Mouse (Mus musculus) ES-Bruce4 (cell line): ENCODE measurements around the gene Mfsd10. TPM values are rescaled to one million over a fixed set of nuclear protein-coding genes. Genes with fewer than 3 reads are reported as not detected.

Experiments used
- H3K27ac ChIP-seq: 2 replicates; pipeline ENCODE4 v1.5.1; 2012; ENCODE audit warnings: low read length, inconsistent platforms; ENCODE audit not compliant: insufficient read depth
- H3K27me3 ChIP-seq: 2 replicates; pipeline ENCODE4 v1.6.1; 2012; ENCODE audit warnings: mild to moderate bottlenecking, low read length, inconsistent platforms; ENCODE audit not compliant: control insufficient read depth, poor library complexity, insufficient read depth, severe bottlenecking
- H3K36me3 ChIP-seq: 2 replicates; pipeline ENCODE4 v1.6.1; 2012; ENCODE audit warnings: inconsistent platforms, mild to moderate bottlenecking, low read length, moderate library complexity; ENCODE audit not compliant: control insufficient read depth, poor library complexity, insufficient read depth, severe bottlenecking
- H3K4me1 ChIP-seq: one replicate; pipeline ENCODE4 v1.8.1; 2011; ENCODE audit warnings: low read length; ENCODE audit not compliant: control insufficient read depth, insufficient read depth
- H3K4me3 ChIP-seq: 2 replicates; pipeline ENCODE4 v1.5.1; 2011; ENCODE audit warnings: low read depth, mild to moderate bottlenecking, low read length
- H3K9ac ChIP-seq: 2 replicates; pipeline ENCODE4 v1.6.1; 2012; ENCODE audit warnings: low read depth, mild to moderate bottlenecking, inconsistent platforms; ENCODE audit not compliant: poor library complexity, severe bottlenecking
- H3K9me3 ChIP-seq: replicated peaks from 2 replicates; pipeline ENCODE4 v1.6.1; 2012; ENCODE audit warnings: mild to moderate bottlenecking, low read length, inconsistent platforms; ENCODE audit not compliant: control insufficient read depth, poor library complexity, insufficient read depth, severe bottlenecking
- CTCF ChIP-seq: IDR thresholded peaks from one replicate; pipeline ENCODE4 v1.8.1; 2011; ENCODE audit warnings: low read depth, low read length
- EP300 ChIP-seq: IDR thresholded peaks from 2 replicates; pipeline ENCODE4 v1.6.1; 2011; ENCODE audit warnings: low read depth, low read length; ENCODE audit not compliant: insufficient read depth
- POLR2A ChIP-seq: IDR thresholded peaks from one replicate; pipeline ENCODE4 v1.8.1; 2011; ENCODE audit warnings: low read length; ENCODE audit not compliant: insufficient read depth
- polyA plus RNA-seq: library from polyadenylated mRNA; stranded (reverse); fragments of >200 nt; gene quantifications from 2 replicates; pipeline ENCODE4 v1.2.4, GENCODE M21; 2011; ENCODE audit warnings: low read depth; ENCODE audit not compliant: missing spikeins, insufficient read depth, insufficient read length

Gene Mfsd10
- polyA plus RNA-seq, 1 experiment = 70.1 TPM

DNA sequence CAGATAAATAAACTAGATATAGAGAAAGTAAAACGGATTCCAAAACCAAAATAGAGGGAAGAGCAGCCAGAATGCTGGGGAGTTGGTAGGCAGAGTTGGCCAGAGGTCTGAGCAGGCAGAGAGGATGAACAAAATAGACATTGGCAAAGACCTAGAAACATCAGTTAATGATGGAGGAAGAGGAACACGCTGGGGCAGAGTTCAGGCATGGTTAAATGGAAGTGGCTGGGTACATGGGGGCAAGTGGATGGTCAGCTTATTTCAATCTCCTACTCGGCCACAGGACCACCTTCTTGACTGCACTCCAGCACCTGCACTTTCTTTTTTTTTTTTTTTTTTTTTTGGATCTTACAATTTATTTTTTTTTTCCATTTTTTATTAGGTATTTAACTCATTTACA, 5.0 kb upstream of the Mfsd10 start:
- H3K9ac ChIP-seq = no peak overlapping the region
- peaks cover 66% of the 10 kb centered on the region for H3K36me3 ChIP-seq
- no peak overlapping the region for H3K4me3 ChIP-seq
- H3K27me3 ChIP-seq = no peaks in the 10 kb centered on the region
- H3K9me3 ChIP-seq = no peaks in the 10 kb centered on the region
- H3K4me1 ChIP-seq = no peaks in the 10 kb centered on the region
- no peak for TF ChIP-seq CTCF
- no peak for TF ChIP-seq EP300
- TF ChIP-seq POLR2A = no peak
- no peak overlapping the region for H3K27ac ChIP-seq

DNA sequence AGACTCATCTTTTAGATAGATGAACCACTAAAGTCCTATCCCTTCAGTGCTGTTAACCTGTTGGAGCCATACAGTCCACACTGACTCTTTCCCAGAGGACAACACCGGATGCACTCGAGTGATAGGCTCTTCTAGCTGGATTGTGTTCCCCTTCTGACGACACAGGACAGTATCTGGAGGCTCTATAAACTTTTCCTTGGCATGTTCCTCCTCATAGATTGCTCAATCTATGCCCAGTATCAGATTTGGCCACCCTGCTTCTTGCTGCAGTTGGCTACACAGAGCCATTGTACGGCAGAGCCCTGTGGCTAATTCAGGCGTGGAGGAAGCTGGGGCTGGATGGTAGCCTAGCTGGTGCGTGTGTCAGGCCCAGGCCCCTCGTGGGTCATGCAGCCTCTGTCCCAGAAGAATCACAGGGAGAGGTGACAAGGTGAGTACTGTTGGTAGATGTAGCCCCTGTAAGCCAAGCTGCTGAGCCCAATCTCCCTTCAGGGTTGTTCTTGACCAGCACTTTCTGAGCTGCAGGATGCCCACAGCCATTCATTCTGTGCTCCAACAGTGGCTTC, 662 bp upstream of the Mfsd10 start:
- Histone ChIP-seq H3K27me3 (no peaks in the 10 kb centered on the region), H3K9me3 (no peaks in the 10 kb centered on the region), H3K9ac (peak overlapping the region; percentile 25), H3K27ac (peak overlapping the region; percentile 81), H3K4me1 (peaks cover 9% of the 10 kb centered on the region), H3K4me3 (peak overlapping the region; percentile 49), H3K36me3 (peaks cover 33% of the 10 kb centered on the region)
- no peak for TF ChIP-seq POLR2A
- TF ChIP-seq EP300 = no peak
- TF ChIP-seq CTCF = no peak

DNA sequence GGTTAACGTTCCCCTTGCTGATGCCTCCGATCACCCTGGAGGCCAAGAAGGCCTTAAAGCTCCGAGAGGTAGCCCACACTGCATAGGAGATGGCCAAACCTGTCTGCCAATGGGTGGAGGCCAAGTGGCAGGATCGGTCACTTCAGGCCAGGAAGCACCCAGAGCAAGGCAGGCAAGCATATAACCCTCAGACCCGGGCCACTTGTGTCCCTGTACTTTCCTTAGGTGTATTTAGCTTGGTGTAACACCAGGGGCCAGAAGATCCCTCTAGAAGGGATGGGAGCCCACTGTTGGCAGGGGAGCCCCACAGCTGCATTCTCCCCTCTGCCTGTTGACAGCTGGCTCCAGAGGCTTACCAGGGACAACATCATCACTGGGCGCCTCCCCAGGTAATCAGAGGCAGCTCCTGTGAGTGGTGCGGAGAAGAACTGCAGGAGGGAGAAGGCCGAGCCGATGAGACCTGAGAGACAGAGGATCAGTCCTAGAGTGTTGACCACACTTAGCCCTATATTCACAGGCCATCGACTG, 1.3 kb downstream of the Mfsd10 start:
- no peak for TF ChIP-seq EP300
- no peak for TF ChIP-seq CTCF
- TF ChIP-seq POLR2A = no peak
- H3K36me3 ChIP-seq = peaks cover 20% of the 10 kb centered on the region
- no peaks in the 10 kb centered on the region for H3K9me3 ChIP-seq
- peak overlapping the region; percentile 25 for H3K9ac ChIP-seq
- H3K27me3 ChIP-seq = no peaks in the 10 kb centered on the region
- H3K4me1 ChIP-seq = peaks cover 9% of the 10 kb centered on the region
- peak overlapping the region; percentile 36 for H3K4me3 ChIP-seq
- H3K27ac ChIP-seq = no peak overlapping the region

DNA sequence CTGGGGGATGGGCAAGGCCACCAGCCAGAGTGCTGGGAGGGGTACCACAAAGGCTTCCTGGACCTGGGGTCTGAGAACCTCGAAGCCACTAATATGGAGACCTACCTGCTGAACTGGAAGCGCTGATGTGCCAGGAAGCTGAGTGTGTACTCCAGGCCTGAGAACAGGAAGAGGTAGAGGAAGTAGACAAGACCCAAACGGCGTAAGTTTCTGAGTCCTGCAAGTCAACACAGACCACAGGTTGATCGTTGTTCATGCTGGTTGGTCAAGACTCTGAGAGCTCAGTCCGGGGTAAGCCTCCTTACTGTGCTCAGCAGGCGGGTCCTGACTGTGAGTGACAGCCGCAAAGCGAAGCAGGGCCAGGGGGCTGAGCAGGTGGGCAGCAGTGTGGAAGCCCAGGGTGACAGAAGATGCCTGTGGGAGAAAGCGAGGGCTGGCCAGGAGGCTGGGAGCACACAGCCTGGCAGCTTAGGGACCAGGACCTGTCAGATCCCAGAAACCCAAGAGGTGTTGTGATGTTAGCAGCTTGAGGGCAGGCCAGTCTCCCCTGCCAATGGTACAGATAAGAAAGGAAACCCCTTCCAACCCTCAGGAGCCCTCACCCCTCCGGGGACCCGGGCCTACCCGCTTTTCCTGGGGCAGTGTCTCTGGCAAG, 2.1 kb downstream of the Mfsd10 start:
- TF ChIP-seq CTCF (no peak), EP300 (no peak), POLR2A (no peak)
- H3K27me3 ChIP-seq = no peaks in the 10 kb centered on the region
- no peak overlapping the region for H3K4me3 ChIP-seq
- H3K9me3 ChIP-seq = no peaks in the 10 kb centered on the region
- H3K36me3 ChIP-seq = peaks cover 12% of the 10 kb centered on the region
- H3K27ac ChIP-seq = no peak overlapping the region
- peaks cover 9% of the 10 kb centered on the region for H3K4me1 ChIP-seq
- H3K9ac ChIP-seq = no peak overlapping the region

DNA sequence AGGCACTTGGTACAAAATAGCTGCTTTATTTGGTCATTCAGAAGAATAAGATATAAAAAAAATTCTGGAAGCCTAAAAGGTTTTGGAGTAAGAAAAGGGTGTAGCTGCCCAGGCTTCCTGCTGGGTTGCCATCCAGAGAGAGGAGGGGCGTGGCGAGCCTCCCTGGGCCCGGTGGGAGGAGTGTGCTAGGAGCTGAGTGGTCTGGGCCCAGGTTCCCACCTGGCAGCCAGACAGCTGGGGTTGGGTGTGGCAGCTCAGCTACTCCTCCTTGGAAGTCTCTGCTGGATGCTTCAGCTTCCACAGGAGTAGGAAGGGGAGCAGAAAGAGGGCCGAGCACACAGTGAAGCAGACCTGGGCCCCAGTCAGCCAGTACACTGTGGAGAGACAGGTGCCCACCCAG, 3.4 kb downstream of the Mfsd10 start:
- H3K4me1 ChIP-seq = peaks cover 9% of the 10 kb centered on the region
- no peaks in the 10 kb centered on the region for H3K9me3 ChIP-seq
- H3K27ac ChIP-seq = no peak overlapping the region
- H3K36me3 ChIP-seq = peaks cover 5% of the 10 kb centered on the region
- H3K9ac ChIP-seq = no peak overlapping the region
- H3K4me3 ChIP-seq = no peak overlapping the region
- H3K27me3 ChIP-seq = no peaks in the 10 kb centered on the region
- TF ChIP-seq EP300 (no peak), CTCF (no peak), POLR2A (no peak)

DNA sequence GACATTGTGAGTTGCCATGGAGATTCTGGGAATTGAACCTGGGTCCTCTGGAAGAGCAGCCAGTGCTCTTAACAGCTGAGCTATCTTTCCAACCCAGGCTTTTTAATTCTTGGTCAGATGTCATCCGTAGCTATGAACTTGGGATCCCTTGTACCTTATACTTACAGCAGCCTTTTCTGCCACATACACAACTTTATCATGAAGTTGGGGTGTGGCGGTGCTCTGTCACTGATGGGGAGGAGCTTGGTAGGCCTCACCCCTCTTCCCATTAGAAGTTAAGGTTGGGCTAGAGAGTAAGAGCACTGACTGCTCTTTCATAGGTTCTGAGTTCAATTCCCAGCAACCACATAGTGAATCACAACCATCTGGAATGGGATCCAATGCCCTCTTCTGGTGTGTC, 4.0 kb downstream of the Mfsd10 start:
- no peak overlapping the region for H3K4me3 ChIP-seq
- peaks cover 3% of the 10 kb centered on the region; the same call in 1 of the 2 replicates for H3K36me3 ChIP-seq
- H3K27me3 ChIP-seq = no peaks in the 10 kb centered on the region
- H3K9ac ChIP-seq = no peak overlapping the region
- H3K27ac ChIP-seq = no peak overlapping the region; the same call in 1 of the 2 replicates
- peaks cover 9% of the 10 kb centered on the region for H3K4me1 ChIP-seq
- TF ChIP-seq CTCF (no peak), EP300 (no peak), POLR2A (no peak)
- H3K9me3 ChIP-seq = no peaks in the 10 kb centered on the region
